Mouse (Mus musculus) cerebellum, adult 9-10 months (tissue): Measurements from ENCODE around the gene Gm10228.
"Not testable (repeated sequence)": the region's sequence is repeated elsewhere in the genome, so short reads cannot be mapped to it uniquely, and the experiment has no call there.

Experiments used
- DNase-seq: peaks from one replicate; pipeline ENCODE4 v3.0.0; 2022

Gm10228 gene

GRCm38 (mm10) chr16:89041372-89041771, at the start of gene Gm10228:
Gene Gm10228, minus strand, starts transcription at chr16:89041472.
- not testable (repeated sequence) for DNase-seq

- not testable (repeated sequence) for DNase-seq
Observed at GRCm38 (mm10) chr16:89071041-89071440, 29.8 kb upstream of the Gm10228 start.

DNA sequence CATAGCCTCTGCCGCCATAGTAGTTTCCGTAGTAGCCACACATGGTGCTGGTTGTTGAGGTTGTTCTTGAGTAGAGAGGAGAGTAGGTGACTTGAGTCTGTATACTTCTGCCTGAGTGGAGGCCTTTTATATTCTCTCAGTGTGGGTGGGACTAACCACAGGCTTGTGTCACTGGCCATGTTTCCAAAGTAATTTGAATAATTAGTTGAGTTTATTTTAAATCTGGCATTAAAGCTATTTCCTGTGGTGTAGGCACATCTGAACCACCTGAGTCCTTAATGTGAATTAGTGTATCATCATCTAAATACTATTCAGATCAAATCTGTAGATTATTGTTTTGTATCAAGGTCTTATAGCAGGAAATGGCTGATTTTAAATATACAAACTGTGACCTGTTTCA, 22.6 kb upstream of the Gm10228 start, which contains the start of gene 1110025L11Rik:
TSS of gene 1110025L11Rik (minus strand) at position 101 of the 400 bp plus-strand sequence.
- not testable (repeated sequence) for DNase-seq

GRCm38 (mm10) chr16:89047783-89048182, 6.5 kb upstream of the Gm10228 start, which contains the start of gene Krtap6-5:
Gene Krtap6-5, minus strand, starts transcription at chr16:89047883.
- DNase-seq: no peak

DNA sequence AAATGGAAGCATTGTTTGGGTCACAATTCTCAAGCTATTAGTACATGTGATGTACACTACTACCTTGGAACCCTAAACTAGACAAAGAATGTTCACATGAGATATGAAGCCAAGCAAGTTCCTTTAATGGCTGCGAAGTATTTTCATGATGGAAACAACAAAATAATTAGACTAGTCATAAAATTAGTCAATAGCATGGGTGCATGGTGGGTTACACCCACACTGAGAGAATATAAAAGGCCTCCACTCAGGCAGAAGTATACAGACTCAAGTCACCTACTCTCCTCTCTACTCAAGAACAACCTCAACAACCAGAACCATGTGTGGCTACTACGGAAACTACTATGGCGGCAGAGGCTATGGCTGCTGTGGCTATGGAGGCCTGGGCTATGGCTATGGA, 9.9 kb downstream of the Gm10228 start, which contains the start of gene Krtap6-1:
TSS of gene Krtap6-1 (plus strand) at position 301 of the 400 bp plus-strand sequence.
- not testable (repeated sequence) for DNase-seq

GRCm38 (mm10) chr16:89014984-89015383, 26.3 kb downstream of the Gm10228 start, which contains the start of gene Gm10229:
Gene Gm10229, plus strand, starts transcription at chr16:89015284.
- not testable (repeated sequence) for DNase-seq

DNA sequence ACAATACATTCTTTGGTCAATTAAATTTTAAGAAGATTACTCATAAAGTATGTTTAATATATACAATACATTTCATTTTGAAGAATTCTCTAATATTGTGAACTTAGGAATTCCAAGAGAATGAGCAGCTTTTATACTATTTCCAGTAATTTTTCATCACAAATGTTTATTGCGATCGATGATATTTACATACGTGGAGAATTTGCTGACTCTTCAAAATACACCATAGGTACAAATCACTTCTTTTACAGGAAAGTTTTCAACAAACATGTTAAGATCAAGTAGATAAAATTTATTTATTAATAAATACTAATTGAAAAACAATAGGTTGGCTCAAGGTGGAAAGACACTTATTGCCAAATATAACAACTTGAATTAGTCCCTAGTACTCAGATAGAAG, 27.3 kb downstream of the Gm10228 start:
- no peak for DNase-seq

DNA sequence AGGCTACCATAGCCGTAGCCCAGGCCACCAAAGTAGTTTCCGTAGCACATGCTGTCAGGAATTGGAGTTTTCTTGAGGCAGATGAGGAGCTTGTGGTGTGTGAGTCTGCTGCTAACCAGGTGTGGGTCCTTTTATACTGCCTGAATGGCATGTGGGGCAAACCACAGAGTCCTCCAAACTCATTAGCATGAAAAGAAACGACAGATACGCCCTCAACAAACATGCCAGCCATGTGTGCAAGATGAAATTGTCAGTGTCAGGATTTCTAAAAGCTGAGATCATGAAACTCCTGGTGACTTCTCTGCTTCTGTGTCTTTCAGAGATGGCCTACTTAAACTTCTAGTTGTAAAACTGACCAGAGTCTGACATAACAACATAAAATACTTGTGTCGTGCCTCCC, 30.6 kb downstream of the Gm10228 start, which contains the start of gene Krtap22-2:
TSS of gene Krtap22-2 (minus strand) at position 101 of the 400 bp plus-strand sequence.
- DNase-seq: no peak
